Mouse (Mus musculus) left cerebral cortex, postnatal 36 days (tissue): ENCODE measurements around the gene Zfp740. TPM values are rescaled to one million over a fixed set of nuclear protein-coding genes. Genes with fewer than 3 reads are reported as not detected.
"Not testable (repeated sequence)": the region's sequence is repeated elsewhere in the genome, so short reads cannot be mapped to it uniquely, and the experiment has no call there.

Experiments
- DNase-seq, 2 experiments: peaks; one replicate each; pipeline ENCODE4 v3.0.0; 2021 to 2022; ENCODE audit warnings: low spot score in 2 of 2, mixed read lengths in 1 of 2
- intact Hi-C: fragments of 180-260 bp; cut with DNase I; formaldehyde crosslinking; loops from one replicate; pipeline ENCODE4 v1.15.1; 2025
- total RNA-seq, 2 experiments: library from RNA; stranded (reverse); gene quantifications; 2 replicates each; pipeline ENCODE4 v1.2.3; 2021

The Zfp740 gene
- total RNA-seq, 2 experiments from 2014 or later = 61.0 to 64.0 TPM

DNA sequence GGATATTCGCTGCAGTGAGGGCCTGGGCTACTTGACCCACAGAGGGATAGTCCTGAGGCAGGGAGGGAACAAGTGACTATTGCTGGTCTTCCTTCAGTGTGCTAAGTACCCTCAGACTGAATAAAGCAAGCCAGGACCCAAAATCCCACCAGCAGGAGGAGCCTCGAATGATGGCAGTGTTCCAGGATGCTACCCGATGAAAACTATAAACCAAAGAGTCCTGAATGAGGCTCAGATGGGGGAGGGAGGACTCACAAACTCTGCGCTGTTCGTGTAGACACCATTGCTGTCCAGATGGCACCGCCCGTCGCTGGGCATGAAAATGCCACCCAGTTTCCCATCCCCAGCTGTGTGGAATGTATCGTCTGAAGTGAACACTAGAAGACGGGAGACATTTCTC, 19.3 kb downstream of the Zfp740 start:
- intact Hi-C loops = no loop called here
- DNase-seq = no peak

DNA sequence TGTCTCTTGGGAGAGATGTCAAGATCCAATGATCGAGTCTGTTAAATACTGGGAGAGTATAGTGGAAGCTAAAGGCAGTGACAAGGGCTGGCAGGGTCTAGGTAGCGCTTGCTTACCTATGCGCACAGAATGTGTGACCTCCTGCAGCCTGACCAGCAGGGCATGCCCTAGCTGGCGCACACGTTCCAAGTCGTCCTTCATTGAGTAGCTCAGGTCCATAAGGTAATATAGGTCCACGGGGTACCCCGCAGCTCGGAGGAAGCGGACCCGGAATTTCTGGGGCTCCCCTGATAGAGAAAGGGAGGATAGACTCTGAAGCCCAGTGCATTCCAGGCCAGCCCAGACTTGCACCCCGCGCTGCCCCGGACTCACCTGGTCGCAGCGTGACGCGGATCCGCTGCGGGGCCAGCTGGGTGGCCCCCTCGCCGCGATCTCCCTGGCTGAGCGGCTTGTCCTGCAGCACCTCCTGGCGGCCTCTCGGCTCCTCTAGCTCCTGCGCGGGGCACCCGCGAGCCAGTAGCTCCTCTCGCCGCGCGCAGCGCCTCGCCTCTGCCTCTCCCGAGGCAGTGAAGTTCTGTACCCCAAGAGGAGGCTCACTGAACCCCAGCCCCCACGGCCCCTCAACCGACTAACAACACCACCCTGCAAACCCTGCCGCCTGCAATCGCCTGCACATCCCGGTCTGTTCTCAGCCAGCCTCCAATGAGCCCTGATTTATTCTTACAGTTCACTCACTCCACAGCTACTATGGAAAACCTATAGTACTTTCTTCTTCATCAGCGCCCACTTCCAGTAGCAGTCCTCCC, 21.3 kb downstream of the Zfp740 start:
- DNase-seq = peak; percentile 78 to 81
- intact Hi-C loops = loop anchor here (2.0 kb wide), 1 partner anchor 46 kb away; no protein-coding TSS in a partner anchor

DNA sequence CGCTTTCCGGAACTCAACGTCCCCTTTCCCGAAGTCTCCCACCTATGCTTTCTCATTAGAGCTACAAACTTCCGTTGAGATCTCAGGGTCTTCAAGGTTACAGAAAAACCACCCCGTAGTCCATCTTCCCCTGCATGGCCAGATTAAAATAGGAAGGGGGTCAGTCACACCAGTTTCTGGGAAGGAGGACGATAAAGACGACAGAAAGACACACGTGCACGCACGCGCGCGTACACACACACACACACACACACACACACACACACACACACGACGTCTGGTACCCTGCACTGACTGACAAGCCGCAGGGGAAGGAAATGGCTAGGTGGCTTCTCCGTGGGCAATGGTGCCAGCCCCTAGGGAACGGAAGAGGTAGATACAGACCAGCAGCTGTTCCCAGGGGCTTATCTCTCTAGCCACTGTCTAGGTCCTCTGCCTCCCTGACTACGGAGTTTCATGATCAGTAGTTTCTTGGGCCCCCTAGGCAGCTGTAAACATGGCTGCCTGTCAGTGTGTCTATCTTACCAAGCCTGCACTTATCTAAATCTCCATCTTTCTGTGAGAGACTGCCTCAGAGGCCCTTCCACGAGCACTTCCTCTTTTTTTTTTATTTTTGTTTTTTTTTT, 22.1 kb downstream of the Zfp740 start:
- DNase-seq = no peak
- intact Hi-C loops = loop anchor here (2.0 kb wide), 1 partner anchor 46 kb away; no protein-coding TSS in a partner anchor

DNA sequence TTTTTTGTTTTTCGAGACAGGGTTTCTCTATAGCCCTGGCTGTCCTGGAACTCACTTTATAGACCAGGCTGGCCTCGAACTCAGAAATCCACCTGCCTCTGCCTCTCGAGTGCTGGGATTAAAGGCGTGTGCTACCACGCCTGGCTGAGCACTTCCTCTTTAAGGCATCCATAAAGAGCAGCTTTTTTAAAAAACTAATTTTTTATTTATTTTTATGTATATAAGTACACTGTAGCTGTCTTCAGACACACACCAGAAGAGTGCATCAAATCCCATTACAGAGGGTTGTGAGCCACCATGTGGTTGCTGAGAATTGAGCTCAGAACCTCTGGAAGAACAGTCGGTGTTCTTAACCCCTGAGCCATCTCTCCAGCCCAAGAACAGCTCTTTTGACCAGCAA, 22.6 kb downstream of the Zfp740 start:
- not testable (repeated sequence) for DNase-seq
- intact Hi-C loops = loop anchor here (2.0 kb wide), 1 partner anchor 47 kb away; no protein-coding TSS in a partner anchor

DNA sequence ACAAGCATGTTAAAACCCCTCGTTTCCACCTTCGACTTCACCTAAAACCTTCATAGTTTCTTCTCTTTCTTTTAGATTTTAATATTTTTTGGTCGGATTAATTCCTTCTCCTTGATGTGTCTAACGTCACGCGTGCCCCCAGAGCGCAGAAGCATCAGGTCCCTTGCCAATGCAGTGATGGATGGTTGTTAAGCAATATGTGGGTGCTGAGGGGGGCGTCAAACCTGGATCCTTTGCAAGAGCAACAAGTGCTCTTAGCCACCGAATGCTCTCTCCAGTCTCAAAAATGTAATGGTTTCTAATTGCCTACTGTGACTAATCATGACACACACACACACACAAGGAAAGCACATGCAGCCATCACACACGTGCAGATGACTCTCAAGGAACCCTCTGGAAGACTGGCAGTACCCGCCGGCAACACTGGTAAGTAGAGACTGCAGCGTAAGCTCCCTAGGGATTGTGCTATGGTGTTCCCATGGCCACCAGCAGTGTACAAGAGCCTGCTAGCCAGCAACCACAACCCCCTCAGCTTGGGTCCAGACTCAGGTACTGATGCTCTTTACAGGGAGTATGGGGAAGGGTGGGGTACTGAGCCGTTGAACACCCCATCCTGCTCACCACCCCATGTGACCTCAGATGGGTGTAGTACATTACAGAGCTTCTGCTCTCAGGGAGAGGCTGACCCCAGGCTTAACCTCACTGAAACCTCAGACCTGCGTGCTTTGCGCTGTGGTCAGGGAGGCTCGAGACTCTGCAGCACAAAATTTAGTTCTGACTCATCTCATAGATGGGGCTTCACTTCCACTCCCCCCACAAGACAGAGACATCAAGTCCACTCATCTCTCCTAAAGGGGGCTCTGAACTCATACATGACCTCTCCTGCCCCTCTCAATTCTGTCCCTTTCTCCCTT, 27.6 kb downstream of the Zfp740 start:
- no peak for DNase-seq
- intact Hi-C loops = no loop called here

DNA sequence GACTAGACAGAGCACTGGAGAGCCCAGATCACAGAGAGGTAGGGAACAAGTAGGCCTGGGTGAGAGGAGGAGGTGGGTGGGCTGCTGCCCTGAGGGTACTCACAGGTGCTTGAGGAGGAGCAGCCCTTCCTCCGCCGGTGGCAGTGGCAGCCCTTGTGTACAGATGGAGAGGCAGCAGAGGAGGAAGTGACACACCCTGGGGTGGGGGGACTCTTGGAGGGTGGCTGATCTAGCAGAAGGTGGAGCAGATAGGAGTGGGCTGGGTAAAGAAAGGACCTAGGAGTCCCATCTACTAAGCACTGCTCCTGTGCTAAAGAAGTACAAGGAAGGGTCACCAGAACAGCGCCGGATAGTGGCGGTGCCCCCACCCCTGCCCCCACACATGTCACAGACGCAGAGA, 28.7 kb downstream of the Zfp740 start, which contains the start of gene Itgb7:
TSS of gene Itgb7 (minus strand) at position 197 of the 400 bp plus-strand sequence.
- intact Hi-C loops = no loop called here
- no peak for DNase-seq

DNA sequence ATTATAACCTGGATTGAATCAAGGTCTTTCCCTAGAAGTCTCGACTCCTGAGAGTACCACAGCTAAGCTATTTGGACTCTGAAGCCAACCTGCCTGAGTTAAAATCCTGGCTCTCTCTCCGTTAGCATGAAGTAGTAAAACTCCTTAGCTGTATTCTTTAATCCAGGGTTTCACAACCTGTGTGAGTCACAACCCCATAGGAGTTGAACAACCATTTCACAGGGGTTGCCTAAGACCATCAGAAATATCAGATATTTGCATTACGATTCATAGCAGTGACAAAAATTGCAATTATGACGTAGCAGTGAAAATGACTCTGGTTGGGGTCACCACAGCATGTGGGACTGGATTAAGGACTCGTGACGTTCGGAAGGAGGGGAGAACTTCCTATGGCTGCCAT, 29.7 kb downstream of the Zfp740 start:
- DNase-seq = no peak
- intact Hi-C loops = no loop called here

DNA sequence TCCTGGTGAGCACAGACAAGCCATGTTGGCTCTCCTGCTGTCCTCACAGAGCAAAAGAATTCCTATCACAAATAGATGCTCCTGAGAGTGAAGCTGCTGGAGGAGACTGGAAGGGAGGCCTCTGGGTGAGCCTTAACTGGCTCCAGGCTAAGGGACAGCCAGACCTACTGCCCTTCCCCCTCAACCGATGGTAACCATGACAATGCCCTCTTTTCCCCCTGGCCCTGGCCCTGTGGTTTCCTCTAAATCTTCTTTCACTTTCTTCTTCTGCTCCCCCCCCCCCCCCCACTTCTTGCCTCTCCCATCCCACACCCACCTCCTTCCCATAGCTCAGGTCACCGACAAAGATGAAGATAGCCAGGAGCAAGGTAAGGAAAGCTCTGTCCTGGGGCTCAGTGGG, 30.8 kb downstream of the Zfp740 start:
- intact Hi-C loops = no loop called here
- no peak for DNase-seq

DNA sequence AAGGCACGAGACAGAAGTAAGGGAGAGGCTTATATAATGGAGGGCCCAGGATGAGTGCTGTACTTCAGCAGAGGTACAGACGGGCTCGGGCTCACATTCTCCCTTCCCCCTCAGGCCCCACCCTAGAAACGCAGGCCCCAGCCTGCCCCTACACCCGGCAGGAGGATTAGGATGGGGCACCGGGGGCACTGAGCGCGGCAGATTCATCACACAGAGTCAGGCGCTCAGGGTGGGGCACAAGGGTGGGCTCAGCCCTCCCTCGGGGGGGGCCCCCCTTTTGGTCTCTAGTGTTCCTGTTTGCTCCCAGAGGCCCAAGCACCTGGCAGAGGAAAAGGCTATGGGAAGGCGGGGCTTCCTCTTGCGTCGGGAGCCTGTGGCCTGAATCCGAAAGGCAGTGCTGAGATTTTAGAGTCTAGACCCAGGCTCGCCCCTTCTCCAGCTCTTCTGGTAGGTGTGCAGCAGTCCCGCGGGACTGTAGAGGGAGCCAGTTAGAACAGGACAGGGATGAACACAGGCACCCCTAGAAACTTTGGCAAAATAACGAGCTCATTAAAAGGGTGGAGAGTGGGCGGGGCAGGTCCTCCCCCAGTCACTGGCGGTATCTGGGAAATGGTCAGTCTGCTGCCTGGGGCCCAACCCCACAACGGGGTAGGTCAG, 32.5 kb downstream of the Zfp740 start:
- no peak for DNase-seq
- intact Hi-C loops = loop anchor here (5.0 kb wide), 1 partner anchor 82 kb away; no protein-coding TSS in a partner anchor

DNA sequence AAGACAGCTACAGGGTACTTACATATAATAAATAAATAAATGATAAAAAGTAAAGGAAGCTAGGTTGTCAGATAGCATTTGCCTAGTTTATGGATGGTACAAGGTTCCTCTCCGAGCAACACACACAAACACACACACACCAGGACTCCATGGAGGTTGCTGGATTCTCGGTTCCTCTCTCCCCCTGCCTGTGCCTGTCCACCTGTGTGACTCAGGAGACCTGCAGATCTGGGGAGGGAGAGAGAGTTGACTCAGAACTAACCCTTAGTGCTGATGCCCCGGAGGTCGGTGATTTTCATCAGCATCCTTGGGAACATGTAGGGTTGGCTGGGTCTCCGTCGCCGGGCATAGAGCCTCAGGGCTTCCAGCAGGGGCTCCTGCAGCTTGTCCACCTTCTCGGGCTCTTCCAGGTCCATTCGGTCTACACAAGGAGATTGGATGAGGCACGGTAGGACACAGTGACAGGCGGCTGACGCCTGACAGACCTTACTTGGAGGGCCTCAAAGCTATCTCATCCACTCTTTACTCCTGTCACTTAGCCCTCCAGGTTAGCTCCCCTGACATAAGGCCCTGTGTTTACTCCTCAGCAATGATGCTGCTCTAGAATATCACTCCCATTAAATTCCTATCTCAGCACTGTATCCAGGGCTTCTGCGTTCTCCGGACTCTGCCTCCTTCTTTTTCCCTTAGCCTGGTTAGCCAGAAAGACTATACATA, 35.7 kb downstream of the Zfp740 start:
- intact Hi-C loops = loop anchor here (5.0 kb wide), 1 partner anchor 79 kb away; no protein-coding TSS in a partner anchor
- no peak for DNase-seq

DNA sequence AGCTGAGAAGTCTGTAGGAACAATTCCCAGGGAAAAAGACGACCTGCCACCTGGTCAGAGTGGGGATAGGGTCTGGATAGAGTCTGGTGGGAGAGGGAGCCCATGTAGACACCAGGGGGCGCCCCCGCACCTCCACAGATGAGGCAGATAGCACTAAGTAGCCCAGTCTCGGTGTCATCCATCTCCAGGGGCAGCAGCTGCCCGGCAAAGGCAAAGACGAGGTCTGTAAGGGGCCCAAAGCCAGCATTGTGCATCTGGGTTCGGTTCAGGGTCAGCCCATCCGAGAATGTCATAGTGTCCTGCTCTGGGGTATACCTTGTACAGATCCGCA, 36.2 kb downstream of the Zfp740 start:
- intact Hi-C loops = loop anchor here (5.0 kb wide), 1 partner anchor 78 kb away; no protein-coding TSS in a partner anchor
- DNase-seq = peak; percentile 62 to 65

DNA sequence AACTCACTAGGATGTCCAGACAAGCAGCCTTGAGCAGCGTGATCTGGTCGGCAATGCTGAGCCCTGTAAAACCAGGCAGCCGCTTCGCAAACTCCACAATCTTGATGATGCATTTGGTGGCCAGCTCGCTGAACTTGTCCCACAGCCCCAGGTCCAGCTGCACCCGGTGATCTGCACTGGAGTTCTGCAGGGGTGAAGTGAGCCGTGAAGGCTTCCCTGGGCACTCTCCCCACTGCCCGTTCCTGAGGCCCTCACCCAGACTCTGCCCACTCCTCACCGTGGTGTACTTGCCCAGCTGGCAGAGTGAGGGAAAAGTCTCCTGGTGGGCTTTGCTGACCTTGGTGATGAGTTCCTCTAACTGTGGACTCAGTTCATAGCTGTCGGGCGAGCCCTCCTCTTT, 36.8 kb downstream of the Zfp740 start:
- DNase-seq = no peak
- intact Hi-C loops = loop anchor here (5.0 kb wide), 1 partner anchor 77 kb away; no protein-coding TSS in a partner anchor

DNA sequence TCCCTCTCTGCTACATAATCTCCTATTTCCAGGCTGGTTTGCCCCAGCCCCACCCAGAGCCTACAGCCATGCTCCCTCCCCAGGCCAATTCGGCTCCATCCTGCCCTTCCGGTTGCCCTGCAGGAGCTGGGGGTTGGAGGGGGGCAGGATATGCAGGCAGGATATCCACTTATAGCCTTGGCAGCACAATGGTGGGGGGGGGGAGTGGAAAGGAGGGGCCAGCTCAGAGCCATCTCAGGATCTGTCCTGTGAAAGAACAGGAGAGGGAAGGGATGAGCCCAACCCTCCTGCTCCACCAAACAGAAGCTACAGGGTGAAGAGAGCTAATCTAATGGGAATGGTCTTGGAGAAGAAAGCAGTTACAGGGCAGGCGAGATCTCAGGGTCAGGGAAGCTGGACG, 37.6 kb downstream of the Zfp740 start:
- intact Hi-C loops = no loop called here
- no peak for DNase-seq

DNA sequence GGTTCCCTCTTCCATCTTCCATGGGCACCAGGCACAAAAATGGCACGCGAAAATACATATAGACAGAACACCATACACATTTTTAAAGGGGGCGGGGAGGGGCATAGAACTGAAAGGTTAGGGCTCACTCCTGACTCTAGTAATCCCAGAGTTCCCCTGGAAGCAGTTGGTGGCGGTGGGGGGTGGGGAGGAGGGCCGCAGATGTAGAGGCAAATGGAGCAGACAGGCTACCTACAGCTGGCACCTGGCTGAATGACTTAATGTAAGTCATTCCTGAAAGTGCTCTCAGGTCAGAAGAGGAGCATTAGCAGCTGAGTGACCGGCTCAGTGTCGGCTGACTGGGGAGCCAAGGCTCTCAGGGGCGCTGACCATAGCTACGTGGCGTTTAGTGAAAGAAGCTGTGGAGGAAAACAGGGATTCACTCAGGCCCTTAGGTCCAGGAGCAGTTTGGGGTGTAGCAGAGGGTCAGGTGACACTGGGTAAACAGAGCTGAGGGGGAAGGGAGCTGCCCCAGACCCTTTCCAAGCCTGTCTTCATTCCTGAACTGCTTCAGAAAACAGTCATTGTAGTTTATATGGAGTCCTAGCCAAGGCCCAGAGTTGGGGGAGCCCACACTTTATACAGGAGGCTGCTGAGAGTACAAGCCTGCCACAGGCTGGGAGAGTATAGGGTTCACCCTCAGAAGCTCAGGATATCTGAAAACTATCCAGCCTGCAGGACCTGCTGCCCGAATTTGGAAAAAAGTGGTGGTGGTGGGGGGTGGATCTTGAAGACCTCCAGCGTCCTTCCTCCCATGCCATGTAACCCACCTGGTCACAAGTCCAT, 39.6 kb downstream of the Zfp740 start:
- intact Hi-C loops = no loop called here
- DNase-seq = no peak

DNA sequence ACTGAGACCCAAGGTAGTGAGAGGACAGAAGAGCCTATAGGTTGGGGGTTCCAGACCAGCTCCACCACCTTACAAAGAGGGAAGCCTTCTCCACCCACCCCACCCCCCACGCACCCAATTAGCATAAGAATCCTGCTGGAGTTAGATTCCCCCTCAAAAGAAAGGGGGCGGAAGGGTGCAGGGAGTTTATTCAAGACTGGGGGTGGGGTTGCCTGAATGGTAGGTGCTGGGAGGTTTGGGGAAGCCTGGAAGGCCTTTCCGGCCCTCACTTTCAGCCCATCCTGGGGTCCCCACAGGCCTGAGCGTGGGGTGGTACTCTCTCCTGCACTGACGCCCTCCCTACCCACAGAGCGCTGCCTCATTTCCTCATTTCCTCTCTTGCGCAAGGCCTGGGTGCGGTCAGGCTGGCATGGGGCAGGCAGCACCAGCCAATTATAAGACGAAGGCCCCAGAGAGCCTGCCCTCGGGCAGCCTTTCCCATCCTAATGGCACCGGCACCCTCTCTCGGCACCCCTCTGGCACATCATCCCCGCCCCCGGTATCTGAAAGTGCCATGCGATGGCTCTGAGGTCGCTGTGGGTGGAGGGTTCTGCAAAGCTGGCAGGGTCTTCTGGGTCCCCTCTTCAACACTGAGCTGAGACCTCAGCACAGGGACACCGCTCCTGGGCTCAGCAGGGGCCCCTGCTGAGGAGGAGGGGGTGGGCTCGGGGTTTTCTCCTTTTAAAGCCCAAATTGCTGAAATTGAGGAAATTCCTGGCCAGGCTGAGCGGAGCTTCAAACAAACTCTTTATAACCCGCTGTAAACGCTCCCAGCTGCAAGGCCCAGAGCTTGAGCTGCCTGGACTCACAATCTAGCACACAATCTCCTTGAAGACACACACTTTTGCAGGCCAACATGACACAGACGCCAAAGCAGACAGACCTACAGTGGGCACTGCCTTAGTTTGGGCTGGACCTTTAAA, 40.5 kb downstream of the Zfp740 start:
- no peak for DNase-seq
- intact Hi-C loops = no loop called here

DNA sequence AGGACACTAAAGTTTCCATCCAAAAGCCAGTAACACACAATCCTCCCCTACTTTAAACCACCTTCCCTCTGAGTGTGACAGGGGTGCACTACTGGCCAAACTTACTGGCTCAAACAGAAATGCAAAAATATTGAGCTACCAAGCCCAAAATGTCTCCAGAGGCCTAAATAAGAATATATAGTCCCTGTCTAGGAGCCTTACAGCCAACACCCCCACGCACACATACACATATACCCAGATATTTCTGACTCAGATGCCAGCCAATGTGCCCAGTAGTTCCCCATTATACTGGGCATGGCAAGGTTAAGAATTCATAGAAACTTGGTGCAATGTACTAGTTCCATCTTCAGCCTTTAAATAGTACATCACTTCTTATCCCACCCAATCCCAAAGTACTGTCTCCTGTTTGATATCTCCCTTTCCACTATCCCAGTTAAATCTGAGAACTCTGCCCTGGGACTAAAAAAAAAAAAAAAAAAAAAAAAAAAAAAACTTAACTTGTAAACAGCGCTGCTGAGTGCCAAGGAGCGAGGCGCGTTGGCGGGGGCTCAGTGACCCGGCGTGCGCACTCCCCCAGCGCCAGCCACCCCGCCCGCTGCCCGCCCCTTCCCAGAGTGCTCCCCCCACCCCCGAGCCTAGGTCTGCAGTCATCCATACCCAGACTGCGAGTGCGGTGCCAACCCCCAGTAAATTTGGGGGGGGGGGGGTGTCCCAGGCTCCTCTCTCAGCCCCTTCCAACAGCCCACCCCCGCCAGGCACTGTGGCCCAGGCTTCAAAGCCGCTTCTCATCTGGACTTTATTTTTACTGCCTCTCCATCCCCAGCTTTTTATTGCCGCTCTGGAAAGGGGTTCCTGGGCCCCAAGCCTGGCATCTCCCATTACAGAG, 41.5 kb downstream of the Zfp740 start:
- intact Hi-C loops = no loop called here
- no peak for DNase-seq
